Mouse (Mus musculus) lung, postnatal 0 days (tissue): Measurements from ENCODE around the gene 2510009E07Rik.
"Not testable (repeated sequence)": the region's sequence is repeated elsewhere in the genome, so short reads cannot be mapped to it uniquely, and the experiment has no call there.

Experiments used
- CTCF ChIP-seq: IDR thresholded peaks from 2 replicates; pipeline ENCODE4 v1.5.1; 2016; ENCODE audit warnings: antibody characterized with exemption, mild to moderate bottlenecking
- EP300 ChIP-seq: IDR thresholded peaks from 2 replicates; pipeline ENCODE4 v1.6.1; 2016; ENCODE audit warnings: antibody characterized with exemption, mild to moderate bottlenecking, control low read depth

- TF ChIP-seq CTCF, EP300: not testable (repeated sequence)
Observed at GRCm38 (mm10) chr16:21673651-21674050, 20.8 kb downstream of the 2510009E07Rik start.
